Mouse (Mus musculus): ENCODE measurements at regions not wholly inside any gene's neighbourhood (a gene's known extent, or its start where the extent isn't known, plus 50 kb on each side); places are given as distances from the start of the nearest gene placed in this dataset.

DNA sequence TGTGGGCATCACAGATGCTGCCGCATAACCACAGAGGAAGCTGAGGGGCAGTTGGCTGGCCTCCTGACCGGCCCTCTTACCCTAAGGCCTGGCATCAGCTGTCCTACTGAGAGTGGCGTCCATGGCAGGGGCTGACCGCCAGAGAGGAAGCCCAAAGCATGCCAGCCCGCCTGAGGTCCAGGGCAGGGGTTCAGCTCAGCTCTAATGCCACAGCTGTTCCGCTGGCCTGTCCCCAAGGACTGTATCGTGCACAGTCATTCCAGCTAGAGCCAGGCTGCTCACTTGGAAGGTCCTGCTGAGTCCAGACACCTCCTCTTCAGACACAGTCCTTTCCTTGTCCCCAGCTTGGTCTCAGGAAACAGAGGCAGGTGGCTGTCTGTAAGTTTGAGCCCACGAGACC lies 61.0 kb upstream of the Col13a1 start:
- TF ChIP-seq CTCF (IDR thresholded peaks at IDR 0.05; ENCODE audit: extremely low read depth, insufficient read length, insufficient replicate concordance, low read depth, low read length) = no peak
- no peak for TF ChIP-seq POLR2A (IDR thresholded peaks at IDR 0.05; ENCODE audit: low read depth, low read length)
